Mouse (Mus musculus): ENCODE measurements around the gene Ggta1. TPM values are rescaled to one million over a fixed set of nuclear protein-coding genes. Genes with fewer than 3 reads are reported as not detected.
A peak's percentile ranks its signal among the peaks of the same experiment; 100 is the strongest.

Gene Ggta1
- polyA plus RNA-seq, 1 experiment from 2014 or later: 6.3 TPM

DNA sequence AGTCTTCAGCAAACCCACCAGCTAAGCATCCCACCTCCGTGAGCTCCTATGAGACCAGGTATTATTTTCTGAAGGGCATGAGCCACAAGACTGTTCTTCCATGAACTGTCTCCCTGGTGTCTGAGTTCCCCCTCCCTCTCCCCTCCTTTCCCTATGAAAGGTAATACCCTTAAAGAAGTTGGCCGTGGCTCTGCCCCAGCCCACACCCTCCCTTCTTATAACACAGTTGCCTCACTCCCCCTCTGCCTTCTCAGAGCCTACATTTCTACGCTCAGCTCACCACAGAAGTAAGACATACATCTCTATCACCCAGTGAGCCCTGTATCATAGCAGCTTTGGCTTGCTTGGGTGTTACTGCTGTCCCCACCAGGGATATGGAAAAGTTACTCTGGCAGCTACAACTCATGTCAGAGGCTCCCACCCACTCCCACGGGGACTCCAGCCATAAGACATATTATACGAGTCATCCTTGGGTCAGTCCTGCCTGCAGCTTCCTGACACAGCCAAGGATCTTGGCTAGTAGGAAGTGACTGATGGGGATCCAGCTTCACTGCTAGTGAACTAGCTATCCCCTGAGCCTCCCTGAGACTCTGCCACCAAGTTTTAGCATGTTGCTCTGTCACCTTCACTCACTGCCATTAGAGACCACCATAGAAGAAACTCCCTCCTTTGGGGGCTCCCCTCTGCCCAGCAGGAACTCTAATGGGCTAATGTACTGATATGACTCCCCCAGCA is 33.4 kb upstream of the Ggta1 start:
- Histone ChIP-seq H3K4me1 (ENCODE audit: control insufficient read depth, insufficient read depth, low read length) (no peaks in the 10 kb centered on the region), H3K27ac (ENCODE audit: low read depth, low read length) (no peak overlapping the region), H3K36me3 (ENCODE audit: control insufficient read depth, insufficient read depth, low read length) (no peaks in the 10 kb centered on the region), H3K4me3 (ENCODE audit: low read depth, low read length) (no peak overlapping the region), H3K27me3 (ENCODE audit: control insufficient read depth, insufficient read depth, low read length) (no peaks in the 10 kb centered on the region), H3K9ac (ENCODE audit: low read length) (no peak overlapping the region), H3K4me2 (no peak overlapping the region), H3K9me3 (ENCODE audit: control insufficient read depth, low read length) (no peaks in the 10 kb centered on the region)
- ATAC-seq (ENCODE audit: low FRiP score) (no peak), DNase-seq (ENCODE audit: low spot score, missing footprints) (no peak)
- WGBS: 77% methylated on average over 5 of the region's 5 CpGs

DNA sequence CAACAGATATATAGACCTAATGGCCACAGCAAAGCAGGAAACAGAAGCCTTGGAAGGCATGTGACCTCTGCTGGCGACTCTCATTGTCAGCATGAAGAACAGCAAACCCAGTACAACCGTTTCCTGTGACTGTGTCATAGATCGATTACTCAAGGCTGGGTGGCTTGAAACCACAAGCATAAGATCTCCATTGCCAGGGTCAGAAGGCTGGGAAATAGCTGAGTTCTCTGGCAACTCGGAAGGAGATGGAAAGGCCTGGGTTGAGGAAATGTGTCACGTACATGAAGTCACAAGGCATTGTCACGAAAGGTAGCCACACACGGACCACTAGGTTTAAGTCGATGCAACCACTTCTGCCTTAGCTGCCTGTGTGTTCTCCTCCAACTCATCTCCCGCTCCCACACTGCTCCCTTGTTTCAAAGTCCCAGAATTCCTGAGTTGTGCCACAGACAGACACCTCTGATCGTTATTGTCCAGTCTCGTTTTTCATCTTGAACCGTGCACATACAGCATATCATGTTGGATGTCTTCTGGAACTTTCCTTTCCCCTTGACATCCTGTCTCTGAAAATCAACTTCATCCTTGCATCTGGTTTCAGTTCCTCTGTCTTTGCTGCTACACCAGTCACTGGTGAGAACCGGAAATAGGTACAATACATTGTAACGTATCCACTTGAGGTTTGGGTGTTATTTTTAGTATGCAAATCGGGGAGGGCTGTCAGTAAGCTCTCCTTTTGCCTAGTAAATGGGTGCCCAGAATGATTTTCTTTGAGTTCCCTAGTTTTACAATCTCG is 32.7 kb upstream of the Ggta1 start:
- Histone ChIP-seq H3K4me1 (ENCODE audit: control insufficient read depth, insufficient read depth, low read length) (peaks cover 2% of the 10 kb centered on the region; the same call in 1 of the 2 replicates), H3K36me3 (ENCODE audit: control insufficient read depth, insufficient read depth, low read length) (no peaks in the 10 kb centered on the region), H3K9ac (ENCODE audit: low read length) (no peak overlapping the region), H3K9me3 (ENCODE audit: control insufficient read depth, low read length) (no peaks in the 10 kb centered on the region), H3K27me3 (ENCODE audit: control insufficient read depth, insufficient read depth, low read length) (no peaks in the 10 kb centered on the region), H3K27ac (ENCODE audit: low read depth, low read length) (no peak overlapping the region), H3K4me3 (ENCODE audit: low read depth, low read length) (no peak overlapping the region), H3K4me2 (no peak overlapping the region)
- DNase-seq (ENCODE audit: low spot score, missing footprints) (peak; percentile 37), ATAC-seq (ENCODE audit: low FRiP score) (no peak)
- 88% methylated on average over 16 of the region's 16 CpGs for WGBS

- no peak overlapping the region for H3K4me2 ChIP-seq
- 82% methylated on average over 7 of the region's 7 CpGs for WGBS
- H3K27ac ChIP-seq (ENCODE audit: low read depth, low read length): no peak overlapping the region
- ATAC-seq (ENCODE audit: low FRiP score): no peak
- H3K27me3 ChIP-seq (ENCODE audit: control insufficient read depth, insufficient read depth, low read length): no peaks in the 10 kb centered on the region
- no peak overlapping the region for H3K9ac ChIP-seq (ENCODE audit: low read length)
- DNase-seq (ENCODE audit: low spot score, missing footprints): no peak
- H3K36me3 ChIP-seq (ENCODE audit: control insufficient read depth, insufficient read depth, low read length): no peaks in the 10 kb centered on the region
- H3K4me1 ChIP-seq (ENCODE audit: control insufficient read depth, insufficient read depth, low read length): peaks cover 5% of the 10 kb centered on the region; the same call in 1 of the 2 replicates
- H3K9me3 ChIP-seq (ENCODE audit: control insufficient read depth, low read length): no peaks in the 10 kb centered on the region
- H3K4me3 ChIP-seq (ENCODE audit: low read depth, low read length): no peak overlapping the region
These were observed 30.5 kb upstream of the Ggta1 start for GRCm38 (mm10) chr2:35493566-35493965.

- no peak overlapping the region for H3K9ac ChIP-seq (ENCODE audit: low read length)
- H3K4me3 ChIP-seq (ENCODE audit: low read depth, low read length): no peak overlapping the region
- H3K36me3 ChIP-seq (ENCODE audit: control insufficient read depth, insufficient read depth, low read length): no peaks in the 10 kb centered on the region
- H3K4me1 ChIP-seq (ENCODE audit: control insufficient read depth, insufficient read depth, low read length): peaks cover 9% of the 10 kb centered on the region; the same call in 1 of the 2 replicates
- no peak for DNase-seq (ENCODE audit: low spot score, missing footprints)
- H3K4me2 ChIP-seq: no peak overlapping the region
- no peaks in the 10 kb centered on the region for H3K27me3 ChIP-seq (ENCODE audit: control insufficient read depth, insufficient read depth, low read length)
- H3K9me3 ChIP-seq (ENCODE audit: control insufficient read depth, low read length): no peaks in the 10 kb centered on the region
- WGBS: 91% methylated on average over 24 of the region's 24 CpGs
- ATAC-seq (ENCODE audit: low FRiP score): no peak
- H3K27ac ChIP-seq (ENCODE audit: low read depth, low read length): no peak overlapping the region
These were observed 28.1 kb upstream of the Ggta1 start for GRCm38 (mm10) chr2:35491151-35491550.

DNA sequence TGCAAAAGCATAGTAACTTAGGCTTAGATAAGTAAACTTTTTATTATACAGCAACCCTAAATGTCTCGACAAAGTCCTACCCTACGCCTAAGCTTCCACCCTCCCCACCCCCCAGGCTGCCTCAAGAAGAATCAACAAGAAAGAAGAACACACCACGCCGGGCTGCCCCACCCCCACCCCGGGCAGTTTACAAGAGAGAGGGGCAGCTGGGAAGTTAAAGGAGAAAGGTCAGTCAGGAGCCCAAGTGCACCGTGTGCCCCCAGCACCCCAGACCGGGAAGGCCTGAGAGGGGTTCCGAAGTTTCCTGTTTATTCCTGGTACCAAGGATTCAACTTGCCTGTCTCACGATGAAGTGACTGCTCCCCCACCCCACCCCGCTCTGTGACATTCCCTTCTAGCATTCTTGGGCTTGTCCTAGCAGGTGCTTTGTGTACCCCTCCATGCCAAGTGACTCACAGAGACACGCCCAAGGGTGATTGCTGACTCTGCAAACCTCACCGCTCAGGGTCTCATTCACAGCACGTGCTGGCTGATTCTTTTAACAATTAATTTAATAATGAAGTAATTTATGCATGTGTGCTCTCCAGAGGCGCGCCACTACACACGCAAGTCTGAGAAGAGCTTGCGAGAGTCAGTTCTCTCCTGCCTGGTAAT is 27.6 kb upstream of the Ggta1 start:
- Histone ChIP-seq H3K4me2 (no peak overlapping the region; the same call in 1 of the 2 replicates), H3K9me3 (ENCODE audit: control insufficient read depth, low read length) (no peaks in the 10 kb centered on the region), H3K4me1 (ENCODE audit: control insufficient read depth, insufficient read depth, low read length) (peaks cover 9% of the 10 kb centered on the region; the same call in 1 of the 2 replicates), H3K4me3 (ENCODE audit: low read depth, low read length) (no peak overlapping the region), H3K27ac (ENCODE audit: low read depth, low read length) (no peak overlapping the region), H3K27me3 (ENCODE audit: control insufficient read depth, insufficient read depth, low read length) (no peaks in the 10 kb centered on the region), H3K9ac (ENCODE audit: low read length) (no peak overlapping the region), H3K36me3 (ENCODE audit: control insufficient read depth, insufficient read depth, low read length) (no peaks in the 10 kb centered on the region)
- 32% methylated on average over 17 of the region's 17 CpGs for WGBS
- DNase-seq (ENCODE audit: low spot score, missing footprints) (no peak), ATAC-seq (ENCODE audit: low FRiP score) (no peak)

DNA sequence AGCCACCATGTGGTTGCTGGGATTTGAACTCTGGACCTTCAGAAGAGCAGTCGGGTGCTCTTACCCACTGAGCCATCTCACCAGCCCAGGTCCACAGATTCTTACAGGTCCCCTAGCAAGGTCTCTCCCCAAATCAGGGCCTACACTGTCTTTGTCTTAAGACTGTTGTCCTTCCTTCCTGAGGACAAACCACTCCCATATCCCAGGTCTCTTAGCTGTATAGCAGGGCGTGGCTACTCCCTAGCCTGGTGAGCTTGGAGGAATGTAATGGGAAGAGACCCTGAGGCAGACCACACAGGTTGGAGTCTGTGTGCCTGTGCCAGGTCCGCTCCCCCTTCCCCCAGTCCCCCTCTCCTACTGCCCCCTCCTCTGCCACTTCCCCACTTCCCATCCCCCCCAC is 24.7 kb upstream of the Ggta1 start:
- Histone ChIP-seq H3K4me3 (ENCODE audit: low read depth, low read length) (no peak overlapping the region), H3K9ac (ENCODE audit: low read length) (no peak overlapping the region), H3K9me3 (ENCODE audit: control insufficient read depth, low read length) (no peaks in the 10 kb centered on the region), H3K36me3 (ENCODE audit: control insufficient read depth, insufficient read depth, low read length) (no peaks in the 10 kb centered on the region), H3K4me1 (ENCODE audit: control insufficient read depth, insufficient read depth, low read length) (peaks cover 9% of the 10 kb centered on the region; the same call in 1 of the 2 replicates), H3K4me2 (no peak overlapping the region), H3K27me3 (ENCODE audit: control insufficient read depth, insufficient read depth, low read length) (no peaks in the 10 kb centered on the region), H3K27ac (ENCODE audit: low read depth, low read length) (no peak overlapping the region)
- DNase-seq (ENCODE audit: low spot score, missing footprints) (no peak), ATAC-seq (ENCODE audit: low FRiP score) (no peak)
- 73% methylated on average over 3 of the region's 3 CpGs for WGBS

GRCm38 (mm10) chr2:35486981-35487655 is 24.1 kb upstream of the Ggta1 start:
- WGBS: 22% methylated on average over 5 of the region's 5 CpGs
- Histone ChIP-seq H3K4me2 (no peak overlapping the region), H3K4me3 (ENCODE audit: low read depth, low read length) (no peak overlapping the region), H3K9me3 (ENCODE audit: control insufficient read depth, low read length) (no peaks in the 10 kb centered on the region), H3K27ac (ENCODE audit: low read depth, low read length) (no peak overlapping the region), H3K36me3 (ENCODE audit: control insufficient read depth, insufficient read depth, low read length) (no peaks in the 10 kb centered on the region), H3K9ac (ENCODE audit: low read length) (no peak overlapping the region), H3K4me1 (ENCODE audit: control insufficient read depth, insufficient read depth, low read length) (peaks cover 9% of the 10 kb centered on the region; the same call in 1 of the 2 replicates), H3K27me3 (ENCODE audit: control insufficient read depth, insufficient read depth, low read length) (no peaks in the 10 kb centered on the region)
- ATAC-seq (ENCODE audit: low FRiP score): no peak
- no peak for DNase-seq (ENCODE audit: low spot score, missing footprints)

- H3K9ac ChIP-seq (ENCODE audit: low read length): no peak overlapping the region
- no peak overlapping the region for H3K27ac ChIP-seq (ENCODE audit: low read depth, low read length)
- no peak overlapping the region for H3K4me2 ChIP-seq
- DNase-seq (ENCODE audit: low spot score, missing footprints) (no peak), ATAC-seq (ENCODE audit: low FRiP score) (no peak)
- H3K27me3 ChIP-seq (ENCODE audit: control insufficient read depth, insufficient read depth, low read length): no peaks in the 10 kb centered on the region
- peaks cover 8% of the 10 kb centered on the region for H3K4me1 ChIP-seq (ENCODE audit: control insufficient read depth, insufficient read depth, low read length)
- no peaks in the 10 kb centered on the region for H3K36me3 ChIP-seq (ENCODE audit: control insufficient read depth, insufficient read depth, low read length)
- WGBS: 77% methylated on average over 3 of the region's 3 CpGs
- H3K4me3 ChIP-seq (ENCODE audit: low read depth, low read length): no peak overlapping the region
- no peaks in the 10 kb centered on the region for H3K9me3 ChIP-seq (ENCODE audit: control insufficient read depth, low read length)
These were observed 21.1 kb upstream of the Ggta1 start for GRCm38 (mm10) chr2:35484102-35484501.
